26 mouse cellular contexts compared by ENCODE assay signal in the genomic region with DNA sequence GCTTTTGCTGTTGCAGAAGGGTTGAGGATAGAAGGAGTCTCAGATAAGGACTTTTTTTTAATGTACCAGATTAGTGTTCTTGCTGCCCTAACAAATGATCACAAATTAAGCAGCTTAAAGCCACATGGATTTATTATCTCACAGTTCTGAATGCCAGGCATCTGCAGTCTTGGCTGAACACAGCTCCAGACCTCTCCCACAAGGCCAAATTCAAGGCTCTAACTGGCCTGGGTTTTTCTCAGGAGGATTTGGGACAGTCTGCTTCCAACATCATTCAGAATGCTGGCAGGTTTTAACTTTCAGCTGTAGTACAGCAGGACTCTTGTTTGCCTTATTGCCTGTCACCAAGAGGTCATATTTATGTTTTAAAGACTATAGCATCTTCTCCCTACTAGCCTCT.
DNase-seq lines count a peak whose midpoint lies in the region; ATAC-seq and TF ChIP-seq lines count a peak whose summit lies in the region.
"Had no signal": no experiment of that assay in that cellular context is flagged by ENCODE, and none has a peak within 500 bp of the region (broad histone marks: within the 10 kb centered on the region; RNA-seq: fewer than 3 reads in every experiment).

No protein-coding gene starts in this region.

- H3K4me3 ChIP-seq in midbrain, postnatal 0 days (ENCODE audit: low read depth, low read length) = no peak overlapping the region
- H3K4me3 ChIP-seq in midbrain, embryonic 10.5 days = no peak overlapping the region
- H3K4me3 ChIP-seq: embryonic facial prominence, embryonic 12.5 days; heart, adult 2 months; heart, embryonic 13.5 days; hindbrain, embryonic 15.5 days; layer of hippocampus, adult 2 months; limb, embryonic 15.5 days; midbrain, embryonic 13.5 days had no signal

- no peak for TF ChIP-seq POLR2A in brain, embryonic 14.5 days (IDR thresholded peaks at IDR 0.05; ENCODE audit: borderline replicate concordance, extremely low read depth, insufficient read depth, insufficient read length, poor library complexity, severe bottlenecking)

- H3K36me3 ChIP-seq in midbrain, postnatal 0 days (ENCODE audit: insufficient read depth, low read length) = no peaks in the 10 kb centered on the region
- H3K36me3 ChIP-seq in midbrain, embryonic 10.5 days = no peaks in the 10 kb centered on the region
- H3K36me3 ChIP-seq: embryonic facial prominence, embryonic 12.5 days; G1E; heart, embryonic 13.5 days; hindbrain, embryonic 15.5 days; limb, embryonic 15.5 days; midbrain, embryonic 13.5 days had no signal

- no peak overlapping the region for H3K27ac ChIP-seq in midbrain, postnatal 0 days (ENCODE audit: low read depth, low read length)
- H3K27ac ChIP-seq in midbrain, embryonic 10.5 days (replicated peaks) = no peak overlapping the region
- H3K27ac ChIP-seq: embryonic facial prominence, embryonic 12.5 days; heart, adult 2 months; heart, embryonic 13.5 days; hindbrain, embryonic 15.5 days; layer of hippocampus, adult 2 months; limb, embryonic 15.5 days; liver, embryonic 14.5 days; midbrain, embryonic 13.5 days had no signal

- H3K4me1 ChIP-seq in midbrain, postnatal 0 days (ENCODE audit: insufficient read depth, low read length) = no peaks in the 10 kb centered on the region
- H3K4me1 ChIP-seq in midbrain, embryonic 10.5 days = no peaks in the 10 kb centered on the region
- H3K4me1 ChIP-seq: embryonic facial prominence, embryonic 12.5 days; hindbrain, embryonic 15.5 days; limb, embryonic 15.5 days; midbrain, embryonic 13.5 days had no signal

- no peaks in the 10 kb centered on the region for H3K9me3 ChIP-seq in midbrain, postnatal 0 days (ENCODE audit: low read length)
- no peaks in the 10 kb centered on the region for H3K9me3 ChIP-seq in midbrain, embryonic 10.5 days (replicated peaks)
- H3K9me3 ChIP-seq: embryonic facial prominence, embryonic 12.5 days; G1E; heart, embryonic 13.5 days; hindbrain, embryonic 15.5 days; limb, embryonic 15.5 days; midbrain, embryonic 13.5 days had no signal

- no peaks in the 10 kb centered on the region for H3K27me3 ChIP-seq in midbrain, postnatal 0 days (ENCODE audit: insufficient read depth, low read length)
- H3K27me3 ChIP-seq in midbrain, embryonic 10.5 days (ENCODE audit: low read depth, poor library complexity, severe bottlenecking) = no peaks in the 10 kb centered on the region
- H3K27me3 ChIP-seq: CH12.LX; embryonic facial prominence, embryonic 12.5 days; heart, embryonic 13.5 days; hindbrain, embryonic 15.5 days; limb, embryonic 15.5 days; midbrain, embryonic 13.5 days had no signal

- no peak overlapping the region for H3K4me2 ChIP-seq in midbrain, postnatal 0 days (ENCODE audit: low read depth, low read length, poor library complexity, severe bottlenecking)
- H3K4me2 ChIP-seq: embryonic facial prominence, embryonic 12.5 days; heart, embryonic 13.5 days; hindbrain, embryonic 15.5 days; limb, embryonic 15.5 days; lung, embryonic 14.5 days; midbrain, embryonic 13.5 days had no signal

- no peak overlapping the region for H3K9ac ChIP-seq in midbrain, postnatal 0 days (replicated peaks; ENCODE audit: low read length, poor library complexity, severe bottlenecking)
- H3K9ac ChIP-seq: embryonic facial prominence, embryonic 12.5 days; forebrain, postnatal 0 days; heart, embryonic 13.5 days; hindbrain, embryonic 15.5 days; limb, embryonic 15.5 days; liver, embryonic 14.5 days; lung, embryonic 14.5 days; midbrain, embryonic 13.5 days had no signal

- no peak for ATAC-seq in midbrain, postnatal 0 days (ENCODE audit: low FRiP score)
- ATAC-seq: forebrain, postnatal 0 days; intestine, embryonic 16.5 days; midbrain, embryonic 13.5 days had no signal

- no peak for TF ChIP-seq CTCF in midbrain, postnatal 0 days (IDR thresholded peaks at IDR 0.05)
- no peak for TF ChIP-seq CTCF in brain, embryonic 14.5 days (IDR thresholded peaks at IDR 0.05; ENCODE audit: borderline replicate concordance, extremely low read depth, insufficient read depth, insufficient read length)

- peak; percentile 7 to 25 for DNase-seq in cerebellum, postnatal 14 days
- DNase-seq in cerebellum, postnatal 25 days = no peak
- peak; percentile 37 for DNase-seq in midbrain, postnatal 0 days (ENCODE audit: low spot score)
- no peak for DNase-seq in midbrain, embryonic 10.5 days (ENCODE audit: low spot score)
- DNase-seq in adrenal gland, postnatal 10 days = peak; percentile 18
- DNase-seq in brain, embryonic 14.5 days (ENCODE audit: low read depth) = peak; percentile 21
- no peak for DNase-seq in spleen, adult 12 weeks (ENCODE audit: low spot score)
- DNase-seq: B cell, adult 2 months; cerebellum, adult 9-11 months; forebrain, postnatal 0 days; gastrocnemius, postnatal 36 days; kidney, postnatal 25 days; lung, embryonic 14.5 days; spleen, adult 18-20 months; thymus, postnatal 14 days had no signal

Comparison
In these comparisons a context has a peak if more than half of its experiments do, and no peak if none do; other contexts are left out.
1. DNase-seq: peak in cerebellum, postnatal 14 days (2 of 2), midbrain, postnatal 0 days (single experiment), adrenal gland, postnatal 10 days (single experiment) and brain, embryonic 14.5 days (single experiment); none in cerebellum, postnatal 25 days (0 of 2), midbrain, embryonic 10.5 days (single experiment) and spleen, adult 12 weeks (single experiment).